Mouse (Mus musculus): ENCODE results near the gene Reep6. TPM values are rescaled to one million over a fixed set of nuclear protein-coding genes. Genes with fewer than 3 reads are reported as not detected.

The Reep6 gene
- total RNA-seq, 2 experiments from 2014 or later, result 0.16 to 0.37 TPM

DNA sequence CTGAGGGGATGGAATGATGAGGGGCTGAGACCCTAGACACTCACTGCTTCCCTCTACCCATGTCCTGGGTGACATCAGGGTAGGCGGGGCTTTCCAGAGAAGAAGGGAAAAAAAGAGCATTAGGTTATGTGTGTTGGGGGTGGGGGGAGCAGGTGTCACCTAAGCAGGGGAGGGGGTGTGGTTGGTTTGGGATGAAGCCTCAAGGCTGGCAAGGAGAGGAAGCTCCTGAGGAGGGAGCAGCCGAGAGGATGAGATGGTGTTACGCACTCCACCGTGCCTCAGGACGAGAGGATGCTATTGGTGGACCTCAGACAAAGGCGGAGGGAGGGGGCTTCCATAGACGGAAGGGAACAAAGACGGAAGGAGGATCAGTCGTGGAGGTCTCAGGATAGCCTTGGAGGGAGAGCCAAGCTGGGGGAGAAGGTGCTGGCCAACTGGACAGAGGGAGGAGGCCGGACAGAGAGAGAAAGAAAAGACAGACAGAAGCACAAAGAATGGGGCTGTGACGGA lies 29.0 kb upstream of the Reep6 start:
- ATAC-seq (ENCODE audit: poor library complexity, severe bottlenecking), result no peak

DNA sequence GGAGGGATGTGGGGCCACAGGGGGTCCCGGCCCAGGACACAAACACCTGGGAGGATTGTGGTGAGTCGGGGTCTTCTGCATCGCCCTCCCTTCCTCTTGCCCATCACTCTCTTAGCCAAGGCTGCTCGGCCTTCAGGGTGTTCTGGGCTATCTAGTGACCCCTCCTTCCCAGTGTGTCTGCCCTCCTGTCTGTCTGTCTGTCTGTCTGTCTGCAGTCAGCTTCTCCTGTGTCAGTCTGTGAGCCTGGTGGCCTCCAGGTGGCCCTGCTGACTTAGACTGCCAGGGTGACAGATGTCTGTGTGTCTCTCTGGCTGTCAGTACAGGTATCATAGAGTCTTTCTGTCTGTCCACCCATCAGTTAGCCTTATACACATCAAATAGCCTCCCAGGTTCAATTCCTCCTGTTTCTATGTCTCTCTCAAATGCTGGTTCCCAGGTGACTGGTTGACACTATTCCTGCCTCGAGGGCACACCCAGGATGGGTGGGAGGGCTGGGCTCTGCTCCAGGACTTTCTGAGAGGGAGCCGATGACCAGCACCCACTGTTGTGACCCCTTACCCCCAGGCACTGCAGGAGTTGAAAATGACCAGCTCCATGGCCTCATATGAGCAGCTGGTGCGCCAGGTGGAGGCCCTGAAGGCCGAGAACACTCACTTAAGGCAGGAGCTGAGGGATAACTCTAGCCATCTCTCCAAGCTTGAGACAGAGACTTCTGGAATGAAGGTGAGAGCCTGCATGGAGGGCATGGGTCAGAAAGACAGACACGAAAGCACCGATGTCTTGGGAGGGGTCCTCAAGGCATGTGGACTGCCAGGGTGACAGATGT lies 28.3 kb upstream of the Reep6 start:
- ATAC-seq (ENCODE audit: poor library complexity, severe bottlenecking), result no peak

DNA sequence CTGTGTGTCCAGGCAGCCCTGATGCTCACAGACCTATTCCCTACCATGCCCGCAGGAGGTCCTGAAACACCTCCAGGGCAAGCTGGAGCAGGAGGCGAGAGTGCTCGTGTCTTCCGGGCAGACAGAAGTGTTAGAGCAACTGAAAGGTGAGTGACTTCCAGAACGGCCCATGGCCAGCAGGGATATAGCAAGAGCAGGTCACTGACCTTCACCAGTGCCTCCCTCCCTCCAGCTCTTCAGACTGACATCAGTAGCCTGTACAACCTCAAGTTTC lies 27.7 kb upstream of the Reep6 start:
- no peak for ATAC-seq (ENCODE audit: poor library complexity, severe bottlenecking)

DNA sequence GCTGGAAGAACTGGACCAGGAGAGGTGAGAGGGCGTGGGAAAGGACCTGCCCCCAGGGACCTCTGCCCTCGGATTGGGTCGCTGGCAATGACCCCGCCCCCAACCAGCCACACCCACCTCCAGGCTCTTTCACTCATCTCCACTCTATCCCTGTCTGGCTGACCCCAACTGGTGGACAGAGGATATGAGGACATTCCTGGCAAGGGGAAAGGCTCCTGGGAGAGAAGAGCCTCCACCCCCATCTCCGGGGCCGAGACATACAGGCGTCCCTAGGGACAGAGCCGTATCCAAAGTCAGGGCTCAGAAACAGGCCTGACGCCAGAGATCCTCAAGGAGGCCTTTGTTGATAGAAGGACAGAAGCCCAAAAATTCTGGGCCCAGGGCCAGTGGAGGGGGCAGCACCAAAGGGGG lies 27.3 kb upstream of the Reep6 start:
- no peak for ATAC-seq (ENCODE audit: poor library complexity, severe bottlenecking)

DNA sequence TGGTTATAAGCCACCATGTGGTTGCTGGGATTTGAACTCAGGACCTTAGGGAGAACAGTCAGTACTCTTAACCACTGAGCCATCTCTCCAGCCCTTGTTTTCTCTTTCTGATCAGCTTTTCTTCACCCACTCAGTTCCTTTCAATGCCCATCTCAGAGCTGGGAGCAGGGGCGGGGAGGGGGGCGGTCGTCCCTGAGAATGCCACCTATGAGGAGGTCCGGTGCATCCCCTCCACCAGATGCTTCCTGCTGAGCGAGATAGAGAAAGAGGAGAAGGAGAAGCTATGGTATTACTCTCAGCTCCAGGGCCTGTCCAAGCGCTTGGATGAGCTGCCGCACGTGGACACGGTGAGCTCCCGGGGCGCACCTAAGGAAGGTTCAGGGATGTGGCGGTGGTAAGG lies 25.3 kb upstream of the Reep6 start:
- peak; percentile 18; the same call in 1 of the 2 replicates for ATAC-seq (ENCODE audit: poor library complexity, severe bottlenecking)

DNA sequence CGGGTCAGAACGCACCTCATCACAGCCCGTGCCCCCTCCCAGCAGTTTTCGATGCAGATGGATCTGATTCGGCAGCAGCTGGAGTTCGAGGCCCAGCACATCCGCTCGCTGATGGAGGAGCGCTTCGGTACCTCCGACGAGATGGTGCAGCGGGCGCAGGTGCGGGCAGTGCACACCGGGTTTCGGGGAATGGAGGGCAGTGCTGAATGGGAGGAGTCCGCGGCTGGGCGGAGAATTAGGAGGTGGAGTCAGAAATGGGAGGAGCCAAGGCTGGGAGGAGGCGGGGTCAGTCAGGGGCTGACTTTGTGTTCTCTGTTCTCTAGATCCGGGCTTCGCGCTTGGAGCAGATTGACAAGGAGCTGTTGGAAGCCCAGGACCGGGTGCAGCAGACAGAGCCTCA lies 24.9 kb upstream of the Reep6 start:
- ATAC-seq (ENCODE audit: poor library complexity, severe bottlenecking), result peak; percentile 92

DNA sequence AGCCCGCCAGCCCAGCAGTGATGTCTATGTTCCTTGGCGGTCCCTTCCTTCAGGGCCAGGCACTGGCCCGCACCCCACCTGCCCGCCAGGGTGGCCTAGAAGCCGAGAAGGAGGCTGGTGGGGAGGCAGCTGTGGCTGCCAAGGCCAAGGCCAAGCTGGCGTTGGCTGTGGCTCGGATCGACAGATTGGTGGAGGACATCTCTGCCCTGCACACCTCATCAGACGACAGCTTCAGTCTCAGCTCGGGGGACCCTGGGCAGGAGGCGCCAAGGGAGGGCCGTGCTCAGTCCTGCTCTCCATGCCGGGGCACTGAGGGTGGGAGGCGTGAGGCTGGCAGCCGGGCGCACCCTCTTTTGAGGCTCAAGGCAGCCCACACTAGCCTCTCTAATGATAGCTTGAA lies 18.2 kb upstream of the Reep6 start:
- no peak for ATAC-seq (ENCODE audit: poor library complexity, severe bottlenecking)

DNA sequence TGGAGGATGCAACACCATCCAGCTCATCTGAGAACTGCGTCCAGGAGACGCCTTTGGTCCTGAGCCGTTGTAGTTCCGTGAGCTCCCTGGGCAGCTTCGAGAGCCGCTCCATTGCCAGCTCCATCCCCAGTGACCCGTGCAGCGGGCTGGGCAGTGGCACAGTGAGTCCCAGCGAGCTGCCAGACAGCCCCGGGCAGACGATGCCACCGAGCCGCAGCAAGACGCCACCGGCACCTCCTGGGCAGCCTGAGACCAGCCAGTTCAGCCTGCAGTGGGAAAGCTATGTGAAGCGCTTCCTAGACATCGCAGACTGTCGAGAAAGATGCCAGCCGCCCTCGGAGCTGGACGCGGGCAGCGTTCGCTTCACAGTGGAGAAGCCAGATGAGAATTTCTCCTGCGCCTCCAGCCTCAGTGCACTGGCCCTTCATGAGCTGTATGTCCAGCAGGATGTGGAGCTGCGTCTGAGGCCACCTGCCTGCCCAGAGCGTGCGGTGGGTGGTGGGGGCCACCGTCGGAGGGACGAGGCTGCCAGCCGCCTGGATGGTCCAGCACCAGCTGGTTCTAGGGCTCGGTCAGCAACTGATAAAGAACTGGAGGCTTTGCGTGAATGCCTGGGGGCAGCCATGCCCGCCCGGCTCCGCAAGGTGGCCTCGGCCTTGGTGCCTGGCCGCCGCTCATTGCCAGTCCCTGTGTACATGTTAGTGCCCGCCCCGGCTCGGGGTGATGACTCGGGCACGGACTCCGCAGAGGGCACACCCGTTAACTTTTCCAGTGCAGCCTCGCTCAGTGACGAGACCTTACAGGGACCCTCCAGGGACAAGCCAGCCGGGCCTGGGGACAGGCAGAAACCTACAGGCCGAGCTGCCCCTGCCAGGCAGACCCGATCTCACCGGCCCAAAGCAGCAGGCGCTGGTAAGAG lies 16.9 kb upstream of the Reep6 start:
- no peak for ATAC-seq (ENCODE audit: poor library complexity, severe bottlenecking)

DNA sequence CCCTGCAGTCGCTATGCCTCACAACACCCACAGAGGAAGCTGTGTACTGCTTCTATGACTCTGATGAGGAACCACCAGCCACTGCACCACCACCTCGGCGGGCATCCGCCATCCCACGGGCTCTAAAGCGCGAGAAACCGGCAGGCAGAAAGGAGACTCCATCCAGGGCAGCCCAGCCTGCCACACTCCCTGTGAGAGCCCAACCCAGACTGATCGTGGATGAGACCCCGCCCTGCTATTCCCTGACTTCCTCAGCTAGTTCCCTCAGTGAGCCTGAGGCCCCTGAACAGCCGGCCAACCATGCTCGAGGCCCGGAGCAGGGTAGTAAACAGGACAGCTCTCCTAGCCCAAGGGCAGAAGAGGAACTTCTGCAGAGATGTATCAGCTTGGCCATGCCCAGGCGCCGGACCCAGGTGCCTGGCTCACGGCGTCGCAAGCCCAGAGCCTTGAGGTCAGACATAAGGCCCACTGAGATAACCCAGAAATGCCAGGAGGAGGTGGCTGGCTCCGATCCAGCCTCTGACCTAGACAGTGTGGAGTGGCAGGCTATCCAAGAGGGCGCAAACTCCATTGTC lies 16.0 kb upstream of the Reep6 start:
- ATAC-seq (ENCODE audit: poor library complexity, severe bottlenecking), result peak; percentile 59

DNA sequence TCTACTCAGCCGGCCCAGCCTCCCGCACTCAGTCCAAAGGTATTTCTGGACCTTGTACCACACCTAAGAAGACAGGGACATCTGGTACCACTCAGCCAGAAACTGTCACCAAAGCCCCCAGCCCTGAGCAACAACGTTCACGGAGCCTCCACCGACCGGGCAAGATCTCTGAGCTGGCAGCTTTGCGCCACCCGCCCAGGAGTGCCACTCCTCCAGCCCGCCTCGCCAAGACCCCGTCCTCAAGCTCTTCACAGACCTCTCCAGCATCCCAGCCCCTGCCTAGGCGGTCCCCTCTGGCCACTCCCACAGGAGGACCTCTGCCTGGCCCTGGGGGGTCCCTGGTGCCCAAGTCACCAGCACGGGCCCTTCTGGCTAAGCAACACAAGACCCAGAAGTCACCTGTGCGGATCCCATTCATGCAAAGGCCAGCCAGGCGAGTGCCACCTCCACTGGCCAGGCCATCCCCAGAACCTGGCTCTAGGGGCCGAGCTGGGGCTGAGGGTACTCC lies 15.2 kb upstream of the Reep6 start:
- ATAC-seq (ENCODE audit: poor library complexity, severe bottlenecking), result no peak

DNA sequence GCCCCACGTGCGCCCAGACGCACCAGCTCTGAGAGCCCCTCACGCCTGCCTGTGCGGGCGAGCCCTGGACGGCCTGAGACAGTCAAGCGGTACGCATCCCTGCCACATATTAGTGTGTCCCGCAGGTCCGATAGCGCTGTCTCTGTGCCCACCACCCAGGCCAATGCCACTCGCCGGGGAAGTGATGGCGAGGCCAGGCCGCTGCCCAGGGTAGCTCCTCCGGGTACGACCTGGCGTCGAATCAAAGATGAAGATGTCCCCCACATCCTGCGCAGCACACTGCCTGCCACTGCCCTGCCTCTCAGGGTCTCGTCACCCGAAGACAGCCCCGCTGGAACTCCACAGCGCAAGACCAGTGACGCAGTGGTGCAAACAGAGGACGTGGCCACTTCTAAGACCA lies 14.4 kb upstream of the Reep6 start:
- ATAC-seq (ENCODE audit: poor library complexity, severe bottlenecking), result no peak

DNA sequence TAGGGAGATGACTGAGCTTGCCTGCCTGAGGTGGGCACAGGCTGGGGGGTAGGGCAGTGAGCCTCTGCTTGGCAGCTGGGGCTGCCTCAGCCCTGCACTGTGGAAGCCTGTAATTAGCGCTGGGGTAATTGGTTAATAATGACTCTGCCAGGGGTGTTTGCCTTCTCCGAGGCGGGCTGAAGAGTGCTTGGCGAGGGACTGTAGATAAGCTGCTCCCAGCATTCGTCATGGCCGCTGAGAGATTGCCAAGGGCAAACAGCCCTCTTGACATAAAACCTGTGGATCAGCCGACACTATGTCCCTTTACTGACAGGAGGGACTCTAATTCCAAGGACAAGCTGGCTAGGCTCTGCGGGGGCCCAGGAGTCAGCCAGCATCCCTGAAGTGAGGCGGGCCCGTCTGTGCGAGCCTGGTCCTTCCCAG lies 13.4 kb upstream of the Reep6 start:
- ATAC-seq (ENCODE audit: poor library complexity, severe bottlenecking), result no peak

DNA sequence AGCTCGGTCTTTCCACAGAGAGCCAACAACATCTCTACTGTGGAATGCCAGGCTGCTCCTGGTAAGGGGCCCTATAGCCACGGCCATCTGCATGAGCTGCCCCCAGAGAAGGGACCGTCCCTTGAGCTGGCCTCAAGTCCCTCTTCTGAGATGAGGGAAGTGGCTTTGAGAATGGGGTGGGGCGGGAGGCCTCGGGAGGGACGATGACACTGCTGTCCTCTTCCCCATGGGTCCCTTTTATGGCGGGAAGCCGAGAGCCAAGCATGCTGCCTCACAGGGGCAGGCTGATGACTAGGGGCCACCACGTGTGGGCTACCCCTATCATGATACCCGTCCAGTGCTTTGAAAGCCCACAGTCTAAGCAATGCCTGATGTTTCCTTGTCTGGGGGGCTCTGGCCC lies 12.7 kb upstream of the Reep6 start:
- peak; percentile 23; the same call in 1 of the 2 replicates for ATAC-seq (ENCODE audit: poor library complexity, severe bottlenecking)

DNA sequence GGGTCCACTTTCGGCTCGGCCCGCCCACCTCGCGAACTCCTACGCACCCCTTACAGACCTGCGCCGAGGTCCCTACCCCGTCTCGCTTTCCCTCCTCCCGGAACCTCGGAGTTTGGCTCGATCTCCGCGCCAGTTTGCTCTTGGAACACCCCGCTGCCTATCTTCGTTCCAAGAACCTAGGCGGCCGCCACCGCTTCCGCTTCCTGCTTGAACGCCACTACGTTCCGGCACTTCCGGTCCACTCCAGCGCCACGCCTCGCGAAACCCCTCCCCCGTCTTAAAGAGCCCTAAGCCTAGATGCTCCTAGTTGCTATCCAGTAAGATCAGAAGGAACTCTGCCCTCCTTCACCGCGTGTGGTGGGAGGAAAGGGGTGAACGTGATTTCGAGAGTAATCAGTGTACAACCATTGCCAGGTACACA lies 9.4 kb upstream of the Reep6 start, which contains the start of gene 2310011J03Rik:
Gene 2310011J03Rik, minus strand, starts transcription at position 198 of the 421 bp plus-strand sequence.
- ATAC-seq (ENCODE audit: poor library complexity, severe bottlenecking), result peak; percentile 82

DNA sequence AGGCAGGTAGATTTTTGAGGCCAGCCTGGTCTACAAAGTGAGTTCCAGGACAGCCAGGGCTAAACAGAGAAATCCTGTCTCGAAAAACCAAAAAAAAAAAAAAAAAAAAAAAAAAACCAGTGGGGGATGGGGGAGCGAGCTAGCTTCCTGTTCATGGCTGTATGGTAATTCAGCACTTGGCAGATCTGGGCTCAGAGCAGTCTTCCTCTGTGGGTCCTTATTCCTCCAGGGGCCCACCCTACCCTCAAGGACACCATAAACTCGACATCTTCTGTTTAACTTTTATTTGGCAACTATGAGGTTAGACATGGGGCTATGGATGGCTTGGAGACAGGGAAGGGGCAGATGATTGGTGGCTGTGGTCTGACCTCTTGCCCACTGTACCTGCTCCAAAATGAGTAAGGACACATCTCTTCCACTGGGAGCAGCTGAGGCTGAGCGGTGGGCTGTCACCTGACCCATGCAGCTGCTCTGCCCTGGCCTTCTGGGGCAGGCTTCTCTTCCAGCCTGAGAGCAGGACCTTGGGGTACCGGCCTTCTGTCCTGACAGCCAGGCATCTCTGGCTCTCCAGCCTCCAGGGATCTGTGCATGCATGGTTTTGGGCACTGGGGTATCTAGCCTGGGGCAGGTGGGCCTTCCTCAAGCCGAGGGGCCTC lies 8.6 kb upstream of the Reep6 start:
- ATAC-seq (ENCODE audit: poor library complexity, severe bottlenecking), result no peak

DNA sequence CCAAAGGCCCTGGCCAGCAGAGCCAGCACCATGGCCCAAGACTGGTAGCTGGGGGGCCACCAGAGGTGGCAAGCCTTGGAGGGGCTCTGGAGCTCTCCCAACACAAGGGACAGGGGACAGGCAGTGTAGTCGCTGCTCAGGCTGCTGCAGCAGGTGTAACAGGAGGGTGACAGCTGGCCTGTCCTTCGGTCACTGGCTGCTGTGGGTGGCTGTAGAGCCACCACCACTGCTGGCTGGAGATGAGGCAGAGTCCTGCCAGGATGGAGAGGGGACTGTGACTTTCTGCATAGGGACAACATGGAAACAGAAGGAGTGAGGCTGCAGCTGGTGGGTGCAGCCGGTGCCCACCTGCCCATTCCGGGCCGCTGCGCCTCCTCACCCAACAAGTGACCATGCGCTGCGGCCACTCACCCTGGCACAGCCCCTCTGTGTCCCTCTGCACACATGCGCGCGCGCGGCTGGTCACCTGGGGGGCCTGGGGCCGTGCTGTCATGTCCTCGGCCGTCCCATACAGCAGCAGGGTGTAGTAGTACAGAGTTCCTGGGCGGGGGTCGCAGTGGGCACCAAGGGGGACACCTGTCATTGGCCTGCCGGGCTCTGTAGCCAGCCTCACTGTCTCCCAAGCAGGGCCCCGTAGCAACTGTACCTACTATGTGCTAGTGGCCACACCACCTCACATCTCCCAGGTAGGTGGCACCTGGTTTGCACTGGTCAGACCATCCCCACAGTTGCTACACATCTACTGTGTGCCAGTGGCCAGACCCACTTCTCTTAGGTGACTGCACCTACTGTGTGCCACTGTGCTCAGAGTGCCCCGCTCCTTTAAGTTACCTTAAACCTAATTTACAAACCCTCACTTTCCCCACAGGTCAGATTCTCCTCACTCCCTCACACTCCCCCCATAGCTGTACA lies 7.8 kb upstream of the Reep6 start:
- ATAC-seq (ENCODE audit: poor library complexity, severe bottlenecking), result no peak

DNA sequence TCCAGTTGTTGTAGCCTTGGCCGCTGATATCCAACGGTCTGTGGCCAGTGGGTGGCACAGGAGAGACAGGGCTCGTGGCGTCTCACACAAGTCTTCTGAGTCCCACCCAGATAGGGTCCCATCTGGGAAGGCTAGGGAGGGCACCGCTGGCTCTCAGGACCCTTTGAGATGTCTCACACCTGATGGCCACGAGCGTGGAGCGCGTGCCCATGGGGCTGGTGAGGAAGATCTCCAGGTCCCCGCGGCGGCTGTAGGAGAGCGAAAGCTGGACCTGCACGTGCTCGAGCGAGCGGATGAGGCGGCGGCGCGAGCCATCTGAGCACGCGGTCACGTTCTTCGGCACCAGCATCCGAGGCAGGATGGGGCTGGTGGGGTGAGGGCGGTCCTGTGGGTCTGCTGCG lies 6.9 kb upstream of the Reep6 start:
- ATAC-seq (ENCODE audit: poor library complexity, severe bottlenecking), result no peak

DNA sequence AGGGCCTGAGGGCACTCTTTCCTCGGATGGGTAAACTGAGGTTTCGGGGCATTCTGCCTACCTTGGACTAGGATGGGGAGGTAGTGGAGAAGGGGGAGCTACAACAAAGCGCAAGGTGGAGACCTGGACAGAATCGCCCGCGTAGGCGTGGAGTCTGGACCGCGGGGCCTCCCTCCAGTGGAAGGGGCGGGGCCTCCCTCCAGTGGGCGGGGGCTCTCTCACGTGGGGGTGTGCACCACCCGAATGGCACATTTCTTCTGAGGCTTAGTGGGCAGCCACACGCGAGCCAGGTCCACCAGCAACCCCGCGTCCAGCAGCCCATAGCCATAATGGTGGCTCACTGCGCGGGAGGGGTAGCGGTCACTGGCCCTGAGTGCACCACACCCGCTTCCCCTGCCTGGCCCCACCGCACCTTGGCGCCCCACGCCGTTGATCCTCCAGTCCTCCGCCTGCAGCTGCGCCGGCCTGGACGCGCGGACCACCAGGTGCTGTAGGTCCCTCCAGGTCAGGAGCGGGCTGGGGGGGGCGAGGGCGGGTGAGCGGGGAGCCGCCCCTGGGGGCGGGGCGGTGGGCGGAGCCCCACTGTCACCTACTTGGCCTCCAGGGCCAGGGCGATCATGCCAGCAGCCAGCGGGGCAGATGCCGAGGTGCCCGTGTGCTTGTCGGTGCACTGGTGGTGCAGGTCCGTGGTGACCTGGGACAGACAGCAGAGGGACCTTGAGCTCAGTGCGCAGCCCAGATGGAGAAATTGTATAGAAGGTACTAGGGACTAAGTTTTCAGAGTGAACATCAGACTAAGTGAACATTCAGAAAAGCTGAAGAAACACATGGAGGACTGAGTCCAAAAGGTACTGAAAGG lies 6.3 kb upstream of the Reep6 start:
- peak; percentile 44 for ATAC-seq (ENCODE audit: poor library complexity, severe bottlenecking)

Data from megakaryocyte, adult 5-6 weeks (primary cell).